Mouse (Mus musculus): ENCODE data around the gene Fabp6. TPM values are rescaled to one million over a fixed set of nuclear protein-coding genes. Genes with fewer than 3 reads are reported as not detected.

Fabp6 gene
- polyA plus RNA-seq, 1 experiment from 2014 or later: not detected

- Histone ChIP-seq H3K4me2 (no peak overlapping the region), H3K4me1 (replicated peaks) (peaks cover 8% of the 10 kb centered on the region), H3K27ac (peak overlapping the region; percentile 48; the same call in 1 of the 2 replicates), H3K9me3 (no peaks in the 10 kb centered on the region), H3K4me3 (no peak overlapping the region), H3K9ac (no peak overlapping the region), H3K36me3 (peaks cover 45% of the 10 kb centered on the region), H3K27me3 (no peaks in the 10 kb centered on the region)
- no peak for ATAC-seq (ENCODE audit: low FRiP score)
- WGBS: 85% methylated on average over 22 of the region's 22 CpGs
Observed at GRCm38 (mm10) chr11:43585211-43586005, 15.9 kb downstream of the Fabp6 start.

GRCm38 (mm10) chr11:43577713-43578478, 23.4 kb downstream of the Fabp6 start:
- ATAC-seq (ENCODE audit: low FRiP score): no peak
- 65% methylated on average over 11 of the region's 11 CpGs for WGBS

GRCm38 (mm10) chr11:43575376-43576151, 25.8 kb downstream of the Fabp6 start:
- Histone ChIP-seq H3K27me3 (no peaks in the 10 kb centered on the region), H3K4me1 (replicated peaks) (peaks cover 43% of the 10 kb centered on the region), H3K36me3 (peaks cover 8% of the 10 kb centered on the region), H3K4me3 (no peak overlapping the region), H3K27ac (peak overlapping the region; percentile 88), H3K9me3 (no peaks in the 10 kb centered on the region), H3K4me2 (peak overlapping the region; percentile 8; the same call in 1 of the 2 replicates), H3K9ac (peak overlapping the region; percentile 21)
- 6% methylated on average over 9 of the region's 9 CpGs for WGBS
- peak; percentile 83 for ATAC-seq (ENCODE audit: low FRiP score)

More at GRCm38 (mm10) chr11:43577713-43578478, 23.4 kb downstream of the Fabp6 start:
- H3K27me3 ChIP-seq: no peaks in the 10 kb centered on the region
- no peak overlapping the region for H3K9ac ChIP-seq
- peaks cover 27% of the 10 kb centered on the region for H3K4me1 ChIP-seq (replicated peaks)
- no peak overlapping the region; the same call in 1 of the 2 replicates for H3K27ac ChIP-seq
- no peaks in the 10 kb centered on the region for H3K9me3 ChIP-seq
- no peak overlapping the region for H3K4me2 ChIP-seq
- no peak overlapping the region for H3K4me3 ChIP-seq
- peaks cover 16% of the 10 kb centered on the region for H3K36me3 ChIP-seq

GRCm38 (mm10) chr11:43575061-43575375, 26.3 kb downstream of the Fabp6 start:
- peak overlapping the region; percentile 21; the same call in 1 of the 2 replicates for H3K9ac ChIP-seq
- 13% methylated on average over 3 of the region's 3 CpGs for WGBS
- no peaks in the 10 kb centered on the region for H3K9me3 ChIP-seq
- no peaks in the 10 kb centered on the region for H3K27me3 ChIP-seq
- peaks cover 47% of the 10 kb centered on the region for H3K4me1 ChIP-seq (replicated peaks)
- peak overlapping the region; percentile 8; the same call in 1 of the 2 replicates for H3K4me2 ChIP-seq
- peak overlapping the region; percentile 88 for H3K27ac ChIP-seq
- H3K4me3 ChIP-seq: no peak overlapping the region
- no peak for ATAC-seq (ENCODE audit: low FRiP score)
- H3K36me3 ChIP-seq: peaks cover 5% of the 10 kb centered on the region

GRCm38 (mm10) chr11:43569595-43569994, 31.7 kb downstream of the Fabp6 start:
- no peak overlapping the region for H3K9ac ChIP-seq
- no peaks in the 10 kb centered on the region for H3K36me3 ChIP-seq
- ATAC-seq (ENCODE audit: low FRiP score): peak; percentile 11; the same call in 1 of the 2 replicates
- H3K27ac ChIP-seq: peak overlapping the region; percentile 72
- no peaks in the 10 kb centered on the region for H3K9me3 ChIP-seq
- 76% methylated on average over 11 of the region's 11 CpGs for WGBS
- H3K4me1 ChIP-seq (replicated peaks): peaks cover 57% of the 10 kb centered on the region
- H3K4me2 ChIP-seq: no peak overlapping the region
- no peak overlapping the region for H3K4me3 ChIP-seq
- H3K27me3 ChIP-seq: no peaks in the 10 kb centered on the region

- H3K36me3 ChIP-seq: no peaks in the 10 kb centered on the region
- ATAC-seq (ENCODE audit: low FRiP score): no peak
Observed at GRCm38 (mm10) chr11:43569188-43569587, 32.2 kb downstream of the Fabp6 start.

GRCm38 (mm10) chr11:43568263-43568662, 33.1 kb downstream of the Fabp6 start:
- peaks cover 66% of the 10 kb centered on the region for H3K4me1 ChIP-seq (replicated peaks)
- no peaks in the 10 kb centered on the region for H3K9me3 ChIP-seq
- no peak for ATAC-seq (ENCODE audit: low FRiP score)

More at GRCm38 (mm10) chr11:43569188-43569587, 32.2 kb downstream of the Fabp6 start:
- 83% methylated on average over 5 of the region's 5 CpGs for WGBS
- no peak overlapping the region for H3K4me3 ChIP-seq
- no peaks in the 10 kb centered on the region for H3K27me3 ChIP-seq
- H3K9me3 ChIP-seq: no peaks in the 10 kb centered on the region
- H3K9ac ChIP-seq: no peak overlapping the region
- H3K4me2 ChIP-seq: no peak overlapping the region
- H3K27ac ChIP-seq: peak overlapping the region; percentile 72
- peaks cover 57% of the 10 kb centered on the region for H3K4me1 ChIP-seq (replicated peaks)

GRCm38 (mm10) chr11:43566696-43567095, 34.6 kb downstream of the Fabp6 start:
- Histone ChIP-seq H3K4me1 (replicated peaks) (peaks cover 61% of the 10 kb centered on the region), H3K36me3 (no peaks in the 10 kb centered on the region), H3K27me3 (no peaks in the 10 kb centered on the region), H3K9me3 (no peaks in the 10 kb centered on the region), H3K9ac (no peak overlapping the region), H3K27ac (peak overlapping the region; percentile 55), H3K4me3 (no peak overlapping the region), H3K4me2 (no peak overlapping the region)
- WGBS: 88% methylated on average over 5 of the region's 5 CpGs
- no peak for ATAC-seq (ENCODE audit: low FRiP score)

More at GRCm38 (mm10) chr11:43568263-43568662, 33.1 kb downstream of the Fabp6 start:
- no peak overlapping the region for H3K27ac ChIP-seq
- H3K36me3 ChIP-seq: no peaks in the 10 kb centered on the region
- no peak overlapping the region for H3K4me2 ChIP-seq
- 66% methylated on average over 5 of the region's 5 CpGs for WGBS
- no peak overlapping the region for H3K9ac ChIP-seq
- H3K27me3 ChIP-seq: no peaks in the 10 kb centered on the region
- no peak overlapping the region for H3K4me3 ChIP-seq

GRCm38 (mm10) chr11:43565852-43566251, 35.5 kb downstream of the Fabp6 start:
- no peak overlapping the region for H3K27ac ChIP-seq
- H3K4me2 ChIP-seq: no peak overlapping the region
- H3K27me3 ChIP-seq: no peaks in the 10 kb centered on the region
- H3K9ac ChIP-seq: peak overlapping the region; percentile 2; the same call in 1 of the 2 replicates
- H3K36me3 ChIP-seq: no peaks in the 10 kb centered on the region
- WGBS: 18% methylated on average over 8 of the region's 8 CpGs
- no peak for ATAC-seq (ENCODE audit: low FRiP score)
- peaks cover 56% of the 10 kb centered on the region for H3K4me1 ChIP-seq (replicated peaks)
- no peak overlapping the region for H3K4me3 ChIP-seq
- H3K9me3 ChIP-seq: no peaks in the 10 kb centered on the region

- 62% methylated on average over 2 of the region's 2 CpGs for WGBS
- no peak for ATAC-seq (ENCODE audit: low FRiP score)
- H3K9ac ChIP-seq: no peak overlapping the region
Observed at GRCm38 (mm10) chr11:43565414-43565813, 35.9 kb downstream of the Fabp6 start.

GRCm38 (mm10) chr11:43563654-43564244, 37.6 kb downstream of the Fabp6 start:
- Histone ChIP-seq H3K4me1 (replicated peaks) (peaks cover 46% of the 10 kb centered on the region), H3K4me3 (no peak overlapping the region), H3K27me3 (no peaks in the 10 kb centered on the region), H3K36me3 (0 out of 2 replicates have a peak, but pooled peaks cover 3% of the 10 kb centered on the region), H3K27ac (peak overlapping the region; percentile 55), H3K4me2 (no peak overlapping the region), H3K9ac (no peak overlapping the region), H3K9me3 (no peaks in the 10 kb centered on the region)
- ATAC-seq (ENCODE audit: low FRiP score): no peak
- WGBS: 69% methylated on average over 10 of the region's 10 CpGs

More at GRCm38 (mm10) chr11:43565414-43565813, 35.9 kb downstream of the Fabp6 start:
- no peaks in the 10 kb centered on the region for H3K27me3 ChIP-seq
- no peaks in the 10 kb centered on the region for H3K36me3 ChIP-seq
- H3K4me3 ChIP-seq: no peak overlapping the region
- H3K4me2 ChIP-seq: no peak overlapping the region
- peaks cover 52% of the 10 kb centered on the region for H3K4me1 ChIP-seq (replicated peaks)
- H3K27ac ChIP-seq: no peak overlapping the region
- H3K9me3 ChIP-seq: no peaks in the 10 kb centered on the region

Measured in hindbrain, embryonic 13.5 days (tissue).